Mouse (Mus musculus): ENCODE measurements around the gene Pecam1. TPM values are rescaled to one million over a fixed set of nuclear protein-coding genes. Genes with fewer than 3 reads are reported as not detected.
A peak's percentile ranks its signal among the peaks of the same experiment; 100 is the strongest.
"Not testable (repeated sequence)": the region's sequence is repeated elsewhere in the genome, so short reads cannot be mapped to it uniquely, and the experiment has no call there.

Gene Pecam1
- 10 to 100 TPM; 16.9 to 18.8 TPM for total RNA-seq (2021)

- intact Hi-C loops (cut with DNase I), result no loop called here
- DNase-seq (ENCODE audit: low spot score in 2 of 2), result no peak
Observed at GRCm38 (mm10) chr11:106750121-106750751, at the start of gene Pecam1. Gene Pecam1, minus strand, starts transcription at chr11:106750628.

- intact Hi-C loops (cut with DNase I), result no loop called here
- DNase-seq (ENCODE audit: low spot score in 2 of 2), result no peak
Observed at GRCm38 (mm10) chr11:106795679-106796078, 45.3 kb upstream of the Pecam1 start.

- DNase-seq (ENCODE audit: low spot score in 2 of 2), result no peak
- intact Hi-C loops (cut with DNase I), result no loop called here
Observed at GRCm38 (mm10) chr11:106793846-106794245, 43.4 kb upstream of the Pecam1 start.

GRCm38 (mm10) chr11:106789649-106790048 is 39.2 kb upstream of the Pecam1 start:
- intact Hi-C loops (cut with DNase I), result loop anchor here (2.0 to 5.0 kb wide), 3 partner anchors 33 to 208 kb away; partner anchors contain the start of genes Kpna2 and Smurf2
- DNase-seq (ENCODE audit: low spot score in 2 of 2), result no peak

GRCm38 (mm10) chr11:106788775-106789459 is 38.5 kb upstream of the Pecam1 start, which contains the start of the genes Ddx5 and Cep95:
Gene Ddx5, minus strand, starts transcription at chr11:106789185.
Gene Cep95, plus strand, starts transcription at chr11:106789252.
- intact Hi-C loops (cut with DNase I), result loop anchor here (2.0 to 5.0 kb wide), 3 partner anchors 34 to 208 kb away; partner anchors contain the start of genes Kpna2 and Smurf2
- DNase-seq (ENCODE audit: low spot score in 2 of 2), result peak; percentile 96 to 99

GRCm38 (mm10) chr11:106788026-106788774 is 37.8 kb upstream of the Pecam1 start:
- peak; percentile 98 to 99 for DNase-seq (ENCODE audit: low spot score in 2 of 2)
- intact Hi-C loops (cut with DNase I), result loop anchor here (2.0 to 5.0 kb wide), 3 partner anchors 35 to 209 kb away; partner anchors contain the start of genes Kpna2 and Smurf2

- intact Hi-C loops (cut with DNase I), result loop anchor here (2.0 to 5.0 kb wide), 3 partner anchors 35 to 210 kb away; partner anchors contain the start of genes Kpna2 and Smurf2
Observed at GRCm38 (mm10) chr11:106787131-106788025, 37.0 kb upstream of the Pecam1 start.

GRCm38 (mm10) chr11:106785043-106785442 is 34.6 kb upstream of the Pecam1 start:
- intact Hi-C loops (cut with DNase I), result loop anchor here (5.0 kb wide), 2 partner anchors 137 to 212 kb away; partner anchors contain the start of genes Kpna2 and Smurf2
- no peak for DNase-seq (ENCODE audit: low spot score in 2 of 2)

More at GRCm38 (mm10) chr11:106787131-106788025, 37.0 kb upstream of the Pecam1 start:
- DNase-seq (ENCODE audit: low spot score in 2 of 2), result peak; percentile 86 to 87

GRCm38 (mm10) chr11:106784476-106784875 is 34.0 kb upstream of the Pecam1 start:
- intact Hi-C loops (cut with DNase I), result no loop called here
- DNase-seq (ENCODE audit: low spot score in 2 of 2), result no peak

GRCm38 (mm10) chr11:106782841-106783764 is 32.7 kb upstream of the Pecam1 start:
- DNase-seq (ENCODE audit: low spot score in 2 of 2), result no peak
- intact Hi-C loops (cut with DNase I), result no loop called here

- intact Hi-C loops (cut with DNase I); DNase-seq (ENCODE audit: low spot score in 2 of 2): not testable (repeated sequence)
Observed at GRCm38 (mm10) chr11:106782271-106782670, 31.8 kb upstream of the Pecam1 start.

- no peak for DNase-seq (ENCODE audit: low spot score in 2 of 2)
- intact Hi-C loops (cut with DNase I), result no loop called here
Observed at GRCm38 (mm10) chr11:106780590-106781220, 30.3 kb upstream of the Pecam1 start.

GRCm38 (mm10) chr11:106780089-106780425 is 29.6 kb upstream of the Pecam1 start:
- intact Hi-C loops (cut with DNase I), result no loop called here
- DNase-seq (ENCODE audit: low spot score in 2 of 2), result no peak

GRCm38 (mm10) chr11:106779388-106780088 is 29.1 kb upstream of the Pecam1 start, which contains the start of gene Polg2:
Gene Polg2, minus strand, starts transcription at chr11:106779537.
- peak; percentile 92 to 93 for DNase-seq (ENCODE audit: low spot score in 2 of 2)
- intact Hi-C loops (cut with DNase I), result no loop called here

- intact Hi-C loops (cut with DNase I), result no loop called here
- peak; percentile 15 to 19 for DNase-seq (ENCODE audit: low spot score in 2 of 2)
Observed at GRCm38 (mm10) chr11:106778589-106779387, 28.4 kb upstream of the Pecam1 start.

GRCm38 (mm10) chr11:106778132-106778531 is 27.7 kb upstream of the Pecam1 start:
- DNase-seq (ENCODE audit: low spot score in 2 of 2), result no peak
- intact Hi-C loops (cut with DNase I), result no loop called here
